Mouse (Mus musculus) liver, embryonic 14.5 days (tissue): ENCODE measurements around the gene Me1. TPM values are rescaled to one million over a fixed set of nuclear protein-coding genes. Genes with fewer than 3 reads are reported as not detected.

Experiments used
- ATAC-seq: fragments of 200-750 bp; cut with Nextera tagmentation; 2 replicates; pipeline ENCODE4 v1.8.0; 2017; ENCODE audit warnings: moderate number of reproducible peaks, mild to moderate bottlenecking, moderate library complexity; ENCODE audit not compliant: insufficient read depth
- DNase-seq, 3 experiments: peaks; one replicate each; pipeline ENCODE4 v3.0.0-alpha.2; 2012 to 2013; ENCODE audit warnings: low read depth in 3 of 3, low spot score in 3 of 3
- H3K27ac ChIP-seq: fragments of 300-500 bp; sonication (generic); 2 replicates; pipeline ENCODE4 v1.5.1; 2014; ENCODE audit warnings: moderate library complexity, mild to moderate bottlenecking, control low read depth, inconsistent platforms
- H3K27me3 ChIP-seq: fragments of 300-500 bp; sonication (generic); 2 replicates; pipeline ENCODE4 v1.6.1; 2014; ENCODE audit warnings: mild to moderate bottlenecking, low read length, moderate library complexity; ENCODE audit not compliant: control insufficient read depth, insufficient read depth
- H3K36me3 ChIP-seq: fragments of 300-500 bp; sonication (generic); replicated peaks from 2 replicates; pipeline ENCODE4 v1.6.1; 2014; ENCODE audit warnings: low read depth; ENCODE audit not compliant: control insufficient read depth, insufficient read depth
- H3K4me1 ChIP-seq, 2 experiments: fragments of 200-500 bp in 1 of 2; fragments of 300-500 bp in 1 of 2; sonication (generic) in 1 of 2; replicated peaks; 2 replicates each; pipeline ENCODE4 v1.6.1; 2012 to 2014; ENCODE audit warnings: antibody characterized with exemption in 1 of 2, inconsistent platforms in 1 of 2, low read length in 1 of 2; ENCODE audit not compliant: control insufficient read depth in 2 of 2, insufficient read depth in 2 of 2
- H3K4me2 ChIP-seq: fragments of 300-500 bp; sonication (generic); 2 replicates; pipeline ENCODE4 v1.6.1; 2014; ENCODE audit warnings: low read depth, mild to moderate bottlenecking, control low read depth, moderate library complexity
- H3K4me3 ChIP-seq, 2 experiments: fragments of 200-500 bp in 1 of 2; fragments of 300-500 bp in 1 of 2; sonication (generic) in 1 of 2; 2 replicates each; pipeline ENCODE4 v1.5.1; 2012 to 2014; ENCODE audit warnings: low read depth in 2 of 2, low read length in 2 of 2, mild to moderate bottlenecking in 2 of 2, control low read depth in 1 of 2, inconsistent platforms in 1 of 2, moderate library complexity in 1 of 2; ENCODE audit not compliant: insufficient read depth in 1 of 2
- H3K9ac ChIP-seq: fragments of 300-500 bp; sonication (generic); replicated peaks from 2 replicates; pipeline ENCODE4 v1.6.1; 2014; ENCODE audit warnings: mild to moderate bottlenecking, control low read depth, moderate library complexity
- H3K9me3 ChIP-seq: fragments of 300-500 bp; sonication (generic); 2 replicates; pipeline ENCODE4 v1.6.1; 2016; ENCODE audit warnings: low read length, mixed read lengths; ENCODE audit not compliant: control insufficient read depth
- CTCF ChIP-seq: IDR thresholded peaks from 2 replicates; pipeline ENCODE4 v1.5.1; 2016; ENCODE audit warnings: antibody characterized with exemption, low read depth, control low read depth
- EP300 ChIP-seq: IDR thresholded peaks from 2 replicates; pipeline ENCODE4 v1.6.1; 2016; ENCODE audit warnings: antibody characterized with exemption, low read depth
- WGBS: fragments of 180-500 bp; shearing (Covaris S2); extraction: QIAGEN DNeasy Blood & Tissue Kit; methylation state at CpG from one replicate; pipeline ENCODE4 v1.1.7; 2014; ENCODE audit not compliant: insufficient replicate concordance; 5-methylcytosine and 5-hydroxymethylcytosine counted together
- polyA plus RNA-seq, 2 experiments: library from polyadenylated mRNA; depleted of rRNA in 1 of 2; stranded (reverse) in 1 of 2; unstranded in 1 of 2; fragments of >200 nt; fragmentation: Nextera tagmentation in 1 of 2; extraction: Ambion mirVana in 1 of 2; gene quantifications; 2 replicates each; pipeline versions ENCODE4 v1.2.1 to v1.2.3; 2012 to 2014

Me1 gene
- polyA plus RNA-seq, 2 experiments, result 1.8 to 3.6 TPM

GRCm38 (mm10) chr9:86643497-86643896 lies 52.3 kb downstream of the Me1 start:
- no peak for DNase-seq

GRCm38 (mm10) chr9:86638771-86639170 lies 57.0 kb downstream of the Me1 start:
- no peak overlapping the region for H3K9ac ChIP-seq
- H3K9me3 ChIP-seq, result no peaks in the 10 kb centered on the region
- no peak for ATAC-seq
- H3K36me3 ChIP-seq, result no peaks in the 10 kb centered on the region
- TF ChIP-seq EP300 (no peak), CTCF (no peak)
- H3K4me3 ChIP-seq, result no peak overlapping the region
- no peak for DNase-seq
- no peak overlapping the region for H3K4me2 ChIP-seq
- H3K4me1 ChIP-seq, result no peaks in the 10 kb centered on the region
- WGBS, result 54% methylated on average over 6 of the region's 6 CpGs
- H3K27me3 ChIP-seq, result no peaks in the 10 kb centered on the region
- H3K27ac ChIP-seq, result no peak overlapping the region

More at GRCm38 (mm10) chr9:86643497-86643896, 52.3 kb downstream of the Me1 start:
- no peaks in the 10 kb centered on the region for H3K27me3 ChIP-seq
- no peaks in the 10 kb centered on the region for H3K9me3 ChIP-seq
- H3K4me2 ChIP-seq, result no peak overlapping the region
- H3K4me1 ChIP-seq, result no peaks in the 10 kb centered on the region
- ATAC-seq, result no peak
- TF ChIP-seq EP300 (no peak), CTCF (no peak)
- no peak overlapping the region for H3K9ac ChIP-seq
- no peaks in the 10 kb centered on the region for H3K36me3 ChIP-seq
- H3K27ac ChIP-seq, result no peak overlapping the region
- H3K4me3 ChIP-seq, result no peak overlapping the region
- WGBS, result 71% methylated on average over 4 of the region's 4 CpGs

- H3K36me3 ChIP-seq, result no peaks in the 10 kb centered on the region
- ATAC-seq, result no peak
- WGBS, result 50% methylated on average over 7 of the region's 7 CpGs
- no peak for TF ChIP-seq EP300
- TF ChIP-seq CTCF, result no peak
- no peaks in the 10 kb centered on the region for H3K4me1 ChIP-seq
- no peaks in the 10 kb centered on the region for H3K27me3 ChIP-seq
- no peak for DNase-seq
- no peak overlapping the region for H3K9ac ChIP-seq
- no peak overlapping the region for H3K4me3 ChIP-seq
- no peak overlapping the region for H3K27ac ChIP-seq
- H3K4me2 ChIP-seq, result no peak overlapping the region
- H3K9me3 ChIP-seq, result no peaks in the 10 kb centered on the region
Measured at GRCm38 (mm10) chr9:86631153-86631552, 64.6 kb downstream of the Me1 start.

DNA sequence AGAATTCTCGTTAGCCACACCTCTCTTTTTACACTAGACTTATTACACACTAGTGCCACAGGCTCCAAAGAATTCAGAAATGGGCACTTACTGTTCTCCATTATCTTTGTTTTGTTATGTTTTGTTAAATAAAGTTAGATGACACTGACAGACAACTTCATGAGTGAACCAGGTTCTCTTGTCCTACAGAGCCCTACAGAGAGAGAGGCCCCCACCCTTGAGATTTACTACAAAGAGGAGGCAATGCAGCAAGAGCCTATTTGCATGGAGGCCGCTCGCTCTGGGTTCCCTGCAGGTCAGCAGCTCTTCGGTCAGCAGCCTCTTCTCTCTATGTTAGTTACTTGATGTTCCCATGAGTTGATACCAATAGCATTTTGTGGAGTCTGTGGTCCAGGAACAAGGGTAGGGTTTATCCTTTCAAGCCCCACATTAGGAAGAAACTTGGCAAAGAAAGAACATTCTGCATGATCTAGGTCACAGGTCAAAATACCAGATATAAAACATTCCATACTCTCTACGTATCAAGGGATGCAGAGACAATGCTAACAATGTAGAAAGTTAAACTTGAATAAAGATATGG lies 65.3 kb downstream of the Me1 start:
- ATAC-seq (no peak), DNase-seq (no peak)
- no peak overlapping the region for H3K9ac ChIP-seq
- no peaks in the 10 kb centered on the region for H3K4me1 ChIP-seq
- H3K4me3 ChIP-seq, result no peak overlapping the region
- no peaks in the 10 kb centered on the region for H3K27me3 ChIP-seq
- TF ChIP-seq EP300, result no peak
- no peak for TF ChIP-seq CTCF
- H3K27ac ChIP-seq, result no peak overlapping the region
- H3K4me2 ChIP-seq, result no peak overlapping the region
- WGBS, result 48% methylated on average over 5 of the region's 5 CpGs
- H3K9me3 ChIP-seq, result no peaks in the 10 kb centered on the region
- H3K36me3 ChIP-seq, result no peaks in the 10 kb centered on the region

DNA sequence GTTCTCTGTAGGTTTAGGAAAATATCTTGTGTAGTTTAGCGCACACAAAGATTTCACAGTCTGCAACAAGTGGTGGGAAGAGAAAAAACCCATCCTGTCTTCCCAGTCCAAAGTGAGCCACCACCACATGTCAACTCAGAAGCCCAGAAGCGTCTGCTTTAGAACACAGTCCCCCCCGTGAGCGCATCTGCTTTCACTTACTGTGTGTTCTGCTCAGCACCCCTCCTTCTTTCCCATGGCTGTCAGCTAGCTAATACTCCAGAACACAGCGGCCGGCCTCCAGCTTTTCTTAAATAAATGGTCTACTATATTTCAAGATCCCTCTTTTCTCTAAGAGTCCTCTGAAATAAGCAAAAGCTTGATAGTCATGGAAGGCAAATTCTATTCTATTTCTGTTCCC lies 66.4 kb downstream of the Me1 start:
- no peak overlapping the region for H3K4me2 ChIP-seq
- no peak for ATAC-seq
- H3K9ac ChIP-seq, result no peak overlapping the region
- no peak for TF ChIP-seq EP300
- TF ChIP-seq CTCF, result no peak
- H3K36me3 ChIP-seq, result no peaks in the 10 kb centered on the region
- no peaks in the 10 kb centered on the region for H3K4me1 ChIP-seq
- no peaks in the 10 kb centered on the region for H3K27me3 ChIP-seq
- no peak overlapping the region for H3K27ac ChIP-seq
- DNase-seq, result no peak
- no peak overlapping the region for H3K4me3 ChIP-seq
- no peaks in the 10 kb centered on the region for H3K9me3 ChIP-seq
- WGBS, result 61% methylated on average over 6 of the region's 6 CpGs
